Mouse (Mus musculus) CH12F3 (cell line): ENCODE measurements around the gene Gdpd1.

Experiments
- in situ Hi-C: fragments of 300-500 bp; cut with MboI; formaldehyde crosslinking; loops from 2 replicates; pipeline ENCODE4 v1.14.3; 2020; ENCODE audit warnings: low sequenced_read_pairs

The Gdpd1 gene

DNA sequence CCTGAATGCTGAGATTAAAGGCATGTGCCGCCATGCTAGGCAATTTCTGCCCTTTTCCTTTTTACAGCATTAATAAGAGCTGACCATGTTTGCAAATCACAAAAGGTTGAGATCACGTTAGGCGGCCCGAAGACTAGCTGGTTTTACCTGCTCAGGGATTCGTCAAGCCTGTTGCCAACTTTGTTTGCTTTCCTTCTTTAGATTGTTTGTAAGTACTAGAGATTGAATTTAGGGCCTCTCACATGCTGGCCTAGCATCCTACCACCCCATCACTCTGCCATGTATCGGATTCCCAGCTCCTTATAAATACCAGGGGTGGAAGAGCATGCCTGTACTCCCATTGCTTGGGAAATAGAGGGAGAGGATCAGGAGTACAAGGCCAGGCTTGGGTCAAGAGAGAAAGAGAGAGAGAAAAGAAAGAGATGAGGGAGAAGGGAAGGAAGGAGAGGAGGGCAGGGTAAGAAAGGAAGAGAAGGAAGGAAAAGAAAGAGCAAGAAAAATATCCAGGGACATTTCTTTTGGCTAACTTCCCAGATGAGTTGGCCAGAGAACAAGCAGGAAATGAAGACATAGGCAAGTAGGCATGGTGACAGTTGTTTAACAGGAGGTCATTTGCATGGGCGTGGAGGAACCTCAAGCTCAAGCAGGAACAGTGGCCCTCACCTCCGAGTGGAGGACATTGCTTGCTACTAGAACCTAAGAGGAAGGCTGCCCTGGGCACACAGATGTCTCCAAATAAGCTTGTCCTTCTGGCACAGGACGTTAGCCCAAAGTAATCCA lies 47.6 kb downstream of the Gdpd1 start:
- in situ Hi-C loops = no loop called here

DNA sequence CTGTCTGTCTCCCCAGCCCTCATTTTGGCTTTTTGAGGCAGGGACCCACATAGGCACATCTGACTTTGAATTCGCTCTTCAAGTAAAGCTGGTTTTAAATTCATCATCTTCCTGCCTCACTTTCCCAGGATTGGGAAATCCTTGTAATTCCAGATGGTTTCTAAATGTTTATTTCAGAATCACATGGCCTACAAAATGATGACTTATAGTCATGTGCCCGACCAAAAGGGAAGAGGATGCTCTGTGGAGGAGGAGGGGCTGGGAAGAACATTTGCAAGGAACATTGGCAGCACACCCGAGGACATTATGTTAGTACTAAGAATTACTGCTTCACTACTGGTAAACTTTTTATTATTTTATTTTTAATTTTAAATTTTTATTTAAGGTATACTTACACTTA lies 48.5 kb downstream of the Gdpd1 start:
- in situ Hi-C loops = no loop called here

DNA sequence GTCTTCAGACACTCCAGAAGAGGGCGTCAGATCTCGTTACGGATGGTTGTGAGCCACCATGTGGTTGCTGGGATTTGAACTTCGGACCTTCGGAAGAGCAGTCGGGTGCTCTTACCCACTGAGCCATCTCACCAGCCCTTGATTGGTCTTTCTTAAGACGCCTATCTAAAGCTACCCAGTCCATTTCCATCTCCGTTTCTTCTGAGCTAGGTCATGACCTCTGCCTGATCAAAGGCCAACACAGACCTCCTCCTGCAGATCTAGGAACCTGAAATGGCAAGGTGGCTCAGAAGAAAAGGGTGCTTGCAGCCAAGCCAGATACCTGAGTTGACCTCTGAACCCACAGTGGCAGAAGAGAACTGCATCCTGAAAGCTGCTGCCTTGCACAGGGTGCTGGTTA lies 50.6 kb downstream of the Gdpd1 start:
- in situ Hi-C loops = loop anchor here (25.0 kb wide), 1 partner anchor 461 kb away; no protein-coding TSS in a partner anchor

DNA sequence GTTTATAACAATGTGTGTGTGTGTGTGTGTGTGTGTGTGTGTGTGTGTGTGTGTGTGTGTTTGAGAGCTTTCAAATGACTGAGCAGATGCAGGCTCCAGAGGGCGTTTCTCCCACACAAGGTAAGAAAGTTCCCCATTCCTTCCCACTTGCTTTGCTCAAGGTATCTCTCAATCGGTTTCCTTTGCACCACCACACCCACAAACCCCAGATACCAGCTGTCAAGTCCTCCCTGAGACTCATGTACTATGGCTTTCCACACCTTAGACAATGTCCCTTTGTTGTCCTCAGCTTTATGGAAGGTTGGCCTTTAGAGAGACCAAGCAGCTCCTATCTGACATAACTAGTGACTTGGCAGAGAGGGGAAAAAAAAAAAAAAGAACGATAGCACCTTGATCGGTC lies 51.1 kb downstream of the Gdpd1 start:
- in situ Hi-C loops = loop anchor here (25.0 kb wide), 1 partner anchor 460 kb away; no protein-coding TSS in a partner anchor

DNA sequence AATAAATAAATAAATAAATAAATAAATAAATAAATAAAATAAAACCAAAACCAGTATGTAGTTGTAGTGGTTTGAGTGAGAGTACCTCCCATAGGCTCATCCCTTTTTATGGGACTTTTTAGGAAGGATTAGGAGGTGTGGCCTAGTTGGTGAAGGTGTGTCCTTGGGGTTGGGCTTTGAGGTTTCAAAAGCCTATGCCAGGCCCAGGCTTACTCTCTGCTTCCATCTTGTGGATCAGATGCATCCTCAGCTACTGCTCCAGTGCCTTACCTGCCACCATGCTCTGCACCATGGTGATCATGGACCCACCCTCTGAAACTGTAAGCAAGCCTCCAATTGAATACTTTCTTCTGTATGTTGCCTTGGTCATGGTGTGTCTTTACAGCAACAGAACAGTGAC lies 52.3 kb downstream of the Gdpd1 start:
- in situ Hi-C loops = loop anchor here (25.0 kb wide), 1 partner anchor 459 kb away; no protein-coding TSS in a partner anchor

DNA sequence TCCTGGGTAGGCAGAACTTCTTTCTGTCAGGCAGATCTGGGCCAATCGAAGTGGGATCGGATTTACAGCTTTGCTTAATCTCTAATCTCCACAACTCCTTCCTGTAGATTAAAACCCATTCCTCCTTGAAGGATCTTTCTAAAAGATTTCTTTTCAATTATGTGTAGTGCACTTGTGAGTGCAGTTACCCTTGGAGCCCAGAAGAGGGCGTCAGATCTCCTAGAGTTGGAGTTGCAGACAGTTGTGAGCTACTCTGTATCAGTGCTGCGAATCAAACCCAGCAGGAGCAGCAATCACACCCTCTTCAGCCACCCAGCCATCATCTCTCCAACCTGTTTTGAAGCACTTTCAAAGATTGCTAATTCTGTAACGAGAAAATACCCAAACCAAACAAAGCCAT lies 53.4 kb downstream of the Gdpd1 start:
- in situ Hi-C loops = loop anchor here (25.0 kb wide), 1 partner anchor 458 kb away; no protein-coding TSS in a partner anchor

DNA sequence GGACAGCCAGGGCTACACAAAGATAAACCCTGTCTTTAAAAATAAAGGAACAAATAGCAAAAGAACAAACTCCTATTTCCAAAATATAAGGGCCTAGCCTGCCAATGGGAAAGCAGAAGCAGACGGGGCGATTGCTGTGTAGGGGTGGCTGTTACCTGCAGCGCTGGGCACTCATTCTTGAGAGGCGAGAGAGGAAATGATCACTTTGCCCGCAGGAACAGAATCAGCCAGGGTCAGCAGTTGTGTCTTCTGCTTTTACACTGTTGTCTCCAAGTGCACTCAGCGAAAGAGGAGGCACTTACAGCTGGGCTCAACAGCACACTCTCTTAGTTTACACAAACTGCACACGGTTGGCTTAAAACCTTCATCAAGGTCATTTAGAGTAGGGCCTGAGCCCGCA lies 54.4 kb downstream of the Gdpd1 start:
- in situ Hi-C loops = loop anchor here (25.0 kb wide), 1 partner anchor 457 kb away; no protein-coding TSS in a partner anchor

DNA sequence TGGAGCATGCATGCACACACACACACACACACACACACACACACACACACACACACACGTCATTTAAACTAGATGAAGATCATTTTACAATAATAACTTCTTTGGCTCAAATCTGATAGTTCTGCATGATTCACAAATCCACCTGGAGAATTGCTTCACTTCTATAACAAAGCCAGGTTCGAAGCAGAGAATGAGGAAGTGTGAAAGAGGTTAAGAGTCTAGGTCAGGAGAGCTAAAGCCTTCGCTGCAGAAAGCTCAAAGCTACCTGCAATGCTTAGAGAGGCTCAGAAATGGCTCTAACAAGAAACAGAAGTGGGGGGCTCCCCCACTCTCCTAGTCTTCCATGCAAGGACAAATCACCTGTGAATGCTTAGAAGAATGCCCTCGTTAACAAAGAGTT lies 55.8 kb downstream of the Gdpd1 start:
- in situ Hi-C loops = loop anchor here (25.0 kb wide), 1 partner anchor 456 kb away; no protein-coding TSS in a partner anchor

DNA sequence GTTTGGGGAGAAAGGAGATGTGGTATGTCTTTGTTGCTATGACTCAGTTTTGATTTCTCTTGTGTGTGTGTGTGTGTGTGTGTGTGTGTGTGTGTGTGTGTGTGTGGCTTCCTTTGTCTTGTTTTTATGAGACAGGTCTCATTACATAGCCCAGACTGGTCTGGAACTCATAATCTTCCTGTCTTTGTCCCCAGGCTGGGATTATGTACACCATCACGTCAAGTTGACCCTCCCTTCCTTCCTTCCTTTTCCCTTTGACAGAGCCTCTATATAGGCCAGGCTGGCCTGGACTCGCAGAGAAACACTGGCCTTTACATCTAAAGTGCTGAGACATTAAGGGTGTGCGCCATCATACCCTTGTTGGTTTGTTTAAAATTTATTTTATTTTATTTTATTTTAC lies 58.2 kb downstream of the Gdpd1 start:
- in situ Hi-C loops = loop anchor here (25.0 kb wide), 1 partner anchor 453 kb away; no protein-coding TSS in a partner anchor

DNA sequence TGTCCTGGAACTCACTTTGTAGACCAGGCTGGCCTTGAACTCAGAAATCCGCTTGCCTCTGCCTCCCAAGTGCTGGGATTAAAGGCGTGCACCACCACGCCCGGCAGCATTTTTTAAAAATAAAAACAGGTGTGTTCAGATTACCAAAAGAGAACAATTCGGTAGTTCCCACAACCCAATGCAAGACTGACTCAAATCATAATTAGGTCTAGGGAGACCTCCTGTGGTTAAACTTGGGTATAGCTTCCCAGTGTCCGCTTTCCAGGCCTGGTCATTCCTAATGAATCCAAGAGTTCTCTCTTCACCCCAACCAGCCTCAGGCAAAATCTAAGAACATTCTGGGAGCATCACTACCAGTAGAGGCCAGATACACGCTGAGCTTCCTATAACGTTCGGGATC lies 63.4 kb downstream of the Gdpd1 start:
- in situ Hi-C loops = loop anchor here (25.0 kb wide), 1 partner anchor 448 kb away; no protein-coding TSS in a partner anchor

DNA sequence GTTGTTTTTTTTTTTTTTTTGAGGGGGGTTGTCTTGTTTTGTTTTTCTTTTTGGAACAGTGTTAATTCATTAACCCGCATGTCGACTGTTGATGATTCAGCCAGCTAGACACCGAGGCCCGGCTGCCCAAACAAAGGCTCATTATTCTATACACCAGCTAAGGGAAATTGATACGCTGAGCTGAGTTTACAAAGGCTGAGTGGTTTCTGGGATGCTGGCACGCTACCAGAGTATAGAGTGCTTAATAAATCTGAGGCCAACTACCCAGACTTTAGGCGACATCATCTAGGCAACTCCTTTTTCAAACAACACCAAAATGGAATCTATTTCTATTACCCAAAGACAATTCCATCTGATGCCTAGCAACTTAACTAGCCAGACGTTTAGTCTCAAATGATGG lies 66.5 kb downstream of the Gdpd1 start:
- in situ Hi-C loops = loop anchor here (25.0 kb wide), 1 partner anchor 445 kb away; no protein-coding TSS in a partner anchor

DNA sequence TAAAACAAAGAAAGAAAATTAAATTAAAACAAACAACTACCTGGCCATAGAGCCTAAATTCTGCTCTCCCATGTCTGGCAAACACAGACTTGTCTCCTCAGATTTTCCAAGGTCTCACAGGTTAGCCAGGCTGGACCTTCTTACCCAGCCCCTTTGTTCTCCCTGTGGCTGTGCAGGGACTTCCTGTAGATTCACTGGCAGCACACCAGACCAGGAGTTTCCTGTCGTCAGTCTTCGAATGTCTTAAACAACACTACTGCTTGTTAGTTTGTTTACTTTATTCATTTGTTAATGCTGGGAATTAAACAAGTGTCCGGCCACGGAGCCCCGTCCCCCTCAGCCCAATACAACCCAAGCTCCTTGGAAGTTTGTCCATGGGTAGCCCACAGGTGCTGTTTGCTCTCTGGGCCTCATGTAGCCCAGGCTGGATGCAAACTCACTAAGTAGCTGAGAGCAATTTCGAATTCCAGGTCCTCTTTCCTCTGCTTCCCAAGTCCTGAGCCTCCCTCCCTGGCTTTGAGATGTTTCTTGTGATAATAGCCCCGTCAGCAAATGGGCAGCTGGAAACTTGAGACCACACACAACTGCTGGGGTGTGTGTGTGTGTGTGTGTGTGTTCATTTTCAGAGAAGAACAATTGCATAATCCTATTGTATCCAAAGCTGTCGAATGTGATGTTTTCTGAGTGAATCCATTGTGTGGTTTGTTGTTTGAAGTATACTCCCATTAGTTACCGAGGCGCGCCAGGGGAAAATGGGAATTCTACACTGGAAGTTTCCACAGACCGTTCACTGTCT lies 68.7 kb downstream of the Gdpd1 start:
- in situ Hi-C loops = loop anchor here (25.0 kb wide), 1 partner anchor 443 kb away; no protein-coding TSS in a partner anchor

DNA sequence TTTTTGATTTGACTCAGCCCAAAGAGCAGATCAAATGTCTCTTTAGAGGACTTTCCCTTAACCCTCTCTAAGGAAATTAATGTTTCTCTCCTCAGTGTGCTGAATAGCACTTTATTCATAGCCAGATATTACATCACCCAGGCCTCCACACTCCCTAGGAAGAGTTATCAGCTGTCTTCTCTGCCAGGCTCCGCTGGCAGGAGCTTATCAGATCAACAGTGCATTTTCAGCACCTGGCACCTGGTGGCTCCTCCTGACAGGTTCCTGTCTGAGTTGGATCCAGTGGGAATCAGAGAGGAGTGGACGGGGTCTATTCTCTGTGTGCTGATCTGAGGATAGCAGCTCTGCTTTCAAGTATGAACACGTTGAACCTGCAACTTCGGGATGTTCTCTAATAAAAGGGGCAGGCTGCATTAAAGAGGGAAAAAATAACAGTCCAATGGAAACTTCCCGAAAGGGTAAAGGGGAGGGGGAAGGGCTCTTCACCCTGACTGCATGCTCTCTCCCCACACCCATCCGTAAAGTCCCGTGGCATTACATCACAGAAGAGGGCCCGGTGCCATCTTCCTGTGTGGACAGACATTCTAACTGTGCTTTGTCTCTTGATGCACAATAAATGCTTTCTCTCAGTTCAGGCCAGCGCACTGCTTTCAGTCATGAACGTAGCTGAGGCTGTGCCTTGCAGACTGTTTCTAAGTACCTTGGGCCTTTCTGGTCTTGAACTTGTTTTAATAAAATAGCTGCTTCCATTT lies 71.6 kb downstream of the Gdpd1 start:
- in situ Hi-C loops = loop anchor here (25.0 kb wide), 1 partner anchor 440 kb away; no protein-coding TSS in a partner anchor

DNA sequence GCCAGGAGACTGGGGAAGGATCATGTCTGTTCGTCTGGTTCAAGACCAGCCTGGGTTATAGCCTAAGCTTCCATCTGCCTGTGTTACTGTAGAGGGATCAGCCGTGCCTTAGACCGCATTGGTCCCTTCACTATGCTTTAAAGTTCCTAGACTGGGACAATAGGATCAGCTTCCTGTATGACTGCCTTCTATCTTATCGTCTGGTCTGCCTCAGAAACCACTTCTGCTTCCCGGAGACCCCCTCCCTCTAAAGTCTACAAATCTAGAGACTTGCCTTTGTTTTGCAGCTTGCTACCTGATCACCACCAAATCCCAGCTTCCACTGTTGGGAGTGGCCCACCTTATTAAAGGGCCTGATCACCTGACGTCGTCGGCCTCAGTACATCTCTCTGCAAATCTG lies 72.6 kb downstream of the Gdpd1 start:
- in situ Hi-C loops = loop anchor here (25.0 kb wide), 1 partner anchor 439 kb away; no protein-coding TSS in a partner anchor

DNA sequence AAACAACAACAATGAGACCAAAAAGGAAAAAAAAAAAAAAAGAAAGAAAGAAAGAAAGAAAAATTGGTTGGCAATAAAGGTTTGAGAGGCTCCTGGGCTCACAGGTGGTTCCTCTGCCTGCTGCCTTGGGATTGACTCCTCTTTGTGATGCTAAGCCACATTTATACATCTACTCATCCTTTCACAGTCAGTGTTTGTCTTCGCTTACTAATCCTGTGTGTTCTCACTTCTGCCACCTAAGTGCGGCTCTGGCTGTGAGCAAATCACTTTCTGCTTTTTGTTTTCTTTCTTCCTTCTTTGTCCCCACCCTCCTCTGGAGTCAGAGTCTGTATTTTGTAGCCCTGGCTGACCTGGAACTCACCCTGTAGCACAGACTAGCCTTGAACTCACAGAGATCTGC lies 77.6 kb downstream of the Gdpd1 start:
- in situ Hi-C loops = no loop called here

DNA sequence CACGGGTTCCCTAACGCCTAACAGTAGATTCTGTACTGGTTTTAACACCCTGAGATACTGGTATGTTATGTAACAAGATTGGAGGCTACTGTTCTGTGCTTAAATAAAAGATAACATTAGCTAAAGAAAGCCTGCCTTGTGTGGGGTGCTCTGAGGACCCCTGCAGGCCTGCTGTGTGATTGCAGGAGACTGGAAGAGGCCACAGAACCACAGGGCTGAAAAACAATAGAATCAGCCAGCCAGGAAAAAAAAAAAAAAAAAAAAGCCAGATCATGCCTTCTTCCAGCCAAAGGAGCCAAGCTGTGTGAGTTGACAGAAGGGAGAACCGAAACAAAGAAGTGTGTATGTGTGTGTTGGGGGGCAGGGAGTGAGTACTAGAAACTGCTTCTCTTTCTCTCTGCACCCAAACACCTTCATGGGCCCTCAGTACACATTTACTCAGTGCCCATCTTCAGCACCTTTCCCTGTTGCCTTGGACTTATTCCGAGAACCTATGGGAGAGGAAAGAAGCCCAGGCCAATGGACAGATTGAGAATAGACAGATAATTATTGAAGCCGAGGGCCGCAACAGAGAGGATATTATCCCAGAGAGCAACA lies 78.1 kb downstream of the Gdpd1 start:
- in situ Hi-C loops = no loop called here

DNA sequence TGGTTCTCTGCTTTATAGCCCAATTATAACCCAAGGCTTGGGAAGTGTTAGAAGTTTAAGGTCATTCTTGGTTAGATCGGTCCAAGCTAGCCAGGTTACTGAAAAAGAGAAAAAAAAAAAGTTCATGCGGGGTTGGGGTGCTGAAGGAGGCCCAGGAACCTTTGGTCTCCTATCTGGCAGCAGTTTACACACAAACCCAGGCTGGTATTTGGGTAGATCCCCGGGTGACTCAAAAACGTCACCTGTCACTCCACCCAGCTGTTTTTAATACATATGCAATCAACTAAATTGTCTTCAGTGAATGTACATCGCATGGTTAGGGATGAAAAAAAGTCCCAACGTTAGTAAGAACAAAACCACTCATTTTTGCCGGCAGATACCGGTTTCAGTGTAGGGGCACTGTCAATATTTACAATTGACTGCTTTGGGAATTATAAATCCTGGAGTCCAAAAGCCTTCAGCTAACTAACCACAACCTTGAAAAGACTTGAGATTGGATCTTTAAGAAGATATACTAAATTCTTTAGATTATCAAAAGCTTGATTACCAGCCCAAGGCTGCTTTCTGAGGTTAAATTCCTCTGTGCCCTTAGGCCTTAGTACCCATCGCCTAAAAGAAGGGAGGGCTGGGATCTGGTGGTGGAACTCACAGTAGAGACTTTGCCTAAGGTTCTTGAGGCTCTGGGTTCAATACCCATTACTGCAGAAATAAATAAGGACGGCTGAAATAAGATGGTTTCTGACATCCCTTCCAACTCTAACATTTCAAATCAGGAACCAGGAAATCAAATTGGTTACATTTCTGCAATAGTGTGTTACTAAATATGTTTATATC lies 78.9 kb downstream of the Gdpd1 start:
- in situ Hi-C loops = no loop called here

DNA sequence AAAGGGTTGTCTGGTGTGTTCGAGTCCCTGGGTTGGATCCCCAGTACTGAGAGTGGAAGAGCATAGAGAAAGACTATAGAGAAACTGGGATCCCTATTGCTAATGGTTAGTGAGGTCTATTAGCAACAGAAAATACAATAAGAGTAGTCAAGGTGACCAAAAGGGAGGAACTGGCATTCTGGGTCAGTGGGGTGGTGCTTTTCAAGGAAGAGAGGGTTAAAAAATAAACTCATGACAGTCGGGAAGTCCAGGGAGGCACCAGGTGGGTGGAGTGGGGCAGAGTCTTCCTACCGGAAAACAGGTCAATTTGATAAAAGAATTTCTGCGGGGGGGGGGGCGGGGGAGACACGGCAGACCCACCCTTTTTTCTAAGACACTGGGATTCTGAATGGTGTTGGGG lies 79.5 kb downstream of the Gdpd1 start:
- in situ Hi-C loops = no loop called here
